Mouse (Mus musculus) embryonic facial prominence, embryonic 13.5 days (tissue): ENCODE data around the gene Sdk2. TPM values are rescaled to one million over a fixed set of nuclear protein-coding genes. Genes with fewer than 3 reads are reported as not detected.

Source experiments
- ATAC-seq: fragments of 200-750 bp; cut with Nextera tagmentation; 2 replicates; pipeline ENCODE4 v1.8.0; 2017; ENCODE audit warnings: low read depth; ENCODE audit not compliant: insufficient number of reproducible peaks, insufficient read depth, low FRiP score, low TSS enrichment
- H3K27ac ChIP-seq: fragments of 300-500 bp; sonication (generic); 2 replicates; pipeline ENCODE4 v1.5.1; 2015; ENCODE audit warnings: moderate library complexity, mild to moderate bottlenecking, inconsistent platforms
- H3K27me3 ChIP-seq: fragments of 300-500 bp; sonication (generic); 2 replicates; pipeline ENCODE4 v1.6.1; 2015; ENCODE audit warnings: mild to moderate bottlenecking, inconsistent platforms
- H3K36me3 ChIP-seq: fragments of 300-500 bp; sonication (generic); 2 replicates; pipeline ENCODE4 v1.6.1; 2015; ENCODE audit warnings: mild to moderate bottlenecking, inconsistent platforms
- H3K4me1 ChIP-seq: fragments of 300-500 bp; sonication (generic); 2 replicates; pipeline ENCODE4 v1.6.1; 2015; ENCODE audit warnings: inconsistent platforms
- H3K4me2 ChIP-seq: fragments of 300-500 bp; sonication (generic); 2 replicates; pipeline ENCODE4 v1.6.1; 2015; ENCODE audit warnings: moderate library complexity, mild to moderate bottlenecking, inconsistent platforms
- H3K4me3 ChIP-seq: fragments of 300-500 bp; sonication (generic); 2 replicates; pipeline ENCODE4 v1.5.1; 2015; ENCODE audit warnings: mild to moderate bottlenecking, inconsistent platforms
- H3K9ac ChIP-seq: fragments of 300-500 bp; sonication (generic); 2 replicates; pipeline ENCODE4 v1.6.1; 2015; ENCODE audit warnings: mild to moderate bottlenecking, inconsistent platforms
- H3K9me3 ChIP-seq: fragments of 300-500 bp; sonication (generic); 2 replicates; pipeline ENCODE4 v1.6.1; 2016; ENCODE audit warnings: inconsistent platforms
- WGBS: fragments of 180-500 bp; shearing (Covaris S2); methylation state at CpG from one replicate; pipeline ENCODE4 v1.1.7; 2015; ENCODE audit warnings: mixed read lengths; 5-methylcytosine and 5-hydroxymethylcytosine counted together
- polyA plus RNA-seq: library from polyadenylated mRNA; unstranded; fragments of >200 nt; fragmentation: Nextera tagmentation; extraction: Ambion mirVana; gene quantifications from 2 replicates; pipeline ENCODE4 v1.2.1, GENCODE M21; 2015

Sdk2 gene
- polyA plus RNA-seq, 1 experiment from 2014 or later = 3.8 TPM

GRCm38 (mm10) chr11:114016889-114017392, 49.9 kb downstream of the Sdk2 start:
- Histone ChIP-seq H3K9me3 (no peaks in the 10 kb centered on the region), H3K4me3 (no peak overlapping the region), H3K4me1 (peaks cover 44% of the 10 kb centered on the region), H3K9ac (peak overlapping the region; percentile 27; the same call in 1 of the 2 replicates), H3K4me2 (peak overlapping the region; percentile 37; the same call in 1 of the 2 replicates), H3K27me3 (peaks cover 33% of the 10 kb centered on the region), H3K27ac (no peak overlapping the region), H3K36me3 (no peaks in the 10 kb centered on the region)
- 14% methylated on average over 14 of the region's 14 CpGs for WGBS
- no peak for ATAC-seq

- H3K4me3 ChIP-seq = no peak overlapping the region
- H3K27ac ChIP-seq = no peak overlapping the region
- no peaks in the 10 kb centered on the region for H3K36me3 ChIP-seq
- no peak for ATAC-seq
- WGBS = 10% methylated on average over 15 of the region's 15 CpGs
- peak overlapping the region; percentile 27; the same call in 1 of the 2 replicates for H3K9ac ChIP-seq
- H3K4me2 ChIP-seq = peak overlapping the region; percentile 37
- peaks cover 44% of the 10 kb centered on the region for H3K4me1 ChIP-seq
- H3K9me3 ChIP-seq = no peaks in the 10 kb centered on the region
- peaks cover 34% of the 10 kb centered on the region for H3K27me3 ChIP-seq
Measured at GRCm38 (mm10) chr11:114016108-114016888, 50.5 kb downstream of the Sdk2 start.

GRCm38 (mm10) chr11:114011523-114011922, 55.3 kb downstream of the Sdk2 start:
- H3K9me3 ChIP-seq = no peaks in the 10 kb centered on the region
- no peaks in the 10 kb centered on the region for H3K36me3 ChIP-seq
- ATAC-seq = no peak
- H3K27ac ChIP-seq = no peak overlapping the region
- H3K4me2 ChIP-seq = no peak overlapping the region
- 63% methylated on average over 9 of the region's 9 CpGs for WGBS
- H3K4me1 ChIP-seq = peaks cover 23% of the 10 kb centered on the region
- no peak overlapping the region for H3K4me3 ChIP-seq
- peaks cover 3% of the 10 kb centered on the region for H3K27me3 ChIP-seq
- H3K9ac ChIP-seq = no peak overlapping the region

GRCm38 (mm10) chr11:114005879-114006278, 61.0 kb downstream of the Sdk2 start:
- no peaks in the 10 kb centered on the region for H3K27me3 ChIP-seq
- H3K36me3 ChIP-seq = no peaks in the 10 kb centered on the region
- ATAC-seq = no peak
- no peak overlapping the region for H3K9ac ChIP-seq
- H3K27ac ChIP-seq = no peak overlapping the region
- no peak overlapping the region for H3K4me3 ChIP-seq
- no peak overlapping the region for H3K4me2 ChIP-seq
- peaks cover 8% of the 10 kb centered on the region; the same call in 1 of the 2 replicates for H3K4me1 ChIP-seq
- 36% methylated on average over 12 of the region's 12 CpGs for WGBS
- H3K9me3 ChIP-seq = no peaks in the 10 kb centered on the region

- ATAC-seq = no peak
- no peak overlapping the region for H3K27ac ChIP-seq
- peaks cover 8% of the 10 kb centered on the region; the same call in 1 of the 2 replicates for H3K4me1 ChIP-seq
- H3K4me3 ChIP-seq = no peak overlapping the region
- 92% methylated on average over 7 of the region's 7 CpGs for WGBS
- H3K9me3 ChIP-seq = no peaks in the 10 kb centered on the region
- no peaks in the 10 kb centered on the region for H3K36me3 ChIP-seq
- no peak overlapping the region for H3K9ac ChIP-seq
- H3K27me3 ChIP-seq = no peaks in the 10 kb centered on the region
- no peak overlapping the region for H3K4me2 ChIP-seq
Measured at GRCm38 (mm10) chr11:114004651-114005050, 62.2 kb downstream of the Sdk2 start.

- H3K27ac ChIP-seq = no peak overlapping the region
- peaks cover 8% of the 10 kb centered on the region; the same call in 1 of the 2 replicates for H3K4me1 ChIP-seq
- H3K36me3 ChIP-seq = no peaks in the 10 kb centered on the region
- WGBS = 88% methylated on average over 3 of the region's 3 CpGs
- no peak overlapping the region for H3K4me3 ChIP-seq
- H3K9ac ChIP-seq = no peak overlapping the region
- no peak for ATAC-seq
- H3K27me3 ChIP-seq = no peaks in the 10 kb centered on the region
- H3K4me2 ChIP-seq = no peak overlapping the region
- H3K9me3 ChIP-seq = no peaks in the 10 kb centered on the region
Measured at GRCm38 (mm10) chr11:114003195-114003594, 63.7 kb downstream of the Sdk2 start.

GRCm38 (mm10) chr11:114000051-114000450, 66.8 kb downstream of the Sdk2 start:
- WGBS = 51% methylated on average over 6 of the region's 6 CpGs
- no peak overlapping the region for H3K4me2 ChIP-seq
- H3K4me3 ChIP-seq = no peak overlapping the region
- no peaks in the 10 kb centered on the region for H3K36me3 ChIP-seq
- no peak for ATAC-seq
- no peak overlapping the region for H3K27ac ChIP-seq
- H3K4me1 ChIP-seq = no peaks in the 10 kb centered on the region
- H3K27me3 ChIP-seq = no peaks in the 10 kb centered on the region
- H3K9ac ChIP-seq = no peak overlapping the region
- no peaks in the 10 kb centered on the region for H3K9me3 ChIP-seq

- H3K4me3 ChIP-seq = no peak overlapping the region
- H3K9me3 ChIP-seq = no peaks in the 10 kb centered on the region
- no peak overlapping the region for H3K9ac ChIP-seq
- no peak overlapping the region for H3K4me2 ChIP-seq
- no peaks in the 10 kb centered on the region for H3K36me3 ChIP-seq
- no peaks in the 10 kb centered on the region for H3K27me3 ChIP-seq
- no peak for ATAC-seq
- H3K4me1 ChIP-seq = no peaks in the 10 kb centered on the region
- 93% methylated on average over 3 of the region's 3 CpGs for WGBS
- H3K27ac ChIP-seq = no peak overlapping the region
Measured at GRCm38 (mm10) chr11:113998702-113999101, 68.1 kb downstream of the Sdk2 start.

- peaks cover 9% of the 10 kb centered on the region for H3K27me3 ChIP-seq
- no peak for ATAC-seq
- 93% methylated on average over 6 of the region's 6 CpGs for WGBS
Measured at GRCm38 (mm10) chr11:113993921-113994320, 72.9 kb downstream of the Sdk2 start.

GRCm38 (mm10) chr11:113992894-113993293, 74.0 kb downstream of the Sdk2 start:
- ATAC-seq = no peak
- no peak overlapping the region for H3K4me3 ChIP-seq
- H3K4me1 ChIP-seq = peaks cover 25% of the 10 kb centered on the region
- peaks cover 10% of the 10 kb centered on the region for H3K27me3 ChIP-seq
- no peak overlapping the region for H3K9ac ChIP-seq
- H3K9me3 ChIP-seq = no peaks in the 10 kb centered on the region
- H3K36me3 ChIP-seq = no peaks in the 10 kb centered on the region
- H3K4me2 ChIP-seq = no peak overlapping the region
- no peak overlapping the region for H3K27ac ChIP-seq
- 71% methylated on average over 10 of the region's 10 CpGs for WGBS

More at GRCm38 (mm10) chr11:113993921-113994320, 72.9 kb downstream of the Sdk2 start:
- Histone ChIP-seq H3K4me3 (no peak overlapping the region), H3K4me2 (no peak overlapping the region), H3K27ac (no peak overlapping the region), H3K9ac (no peak overlapping the region), H3K4me1 (peaks cover 25% of the 10 kb centered on the region), H3K9me3 (no peaks in the 10 kb centered on the region), H3K36me3 (no peaks in the 10 kb centered on the region)

GRCm38 (mm10) chr11:113991886-113992285, 75.0 kb downstream of the Sdk2 start:
- Histone ChIP-seq H3K4me1 (peaks cover 25% of the 10 kb centered on the region), H3K27ac (no peak overlapping the region), H3K36me3 (no peaks in the 10 kb centered on the region), H3K9ac (no peak overlapping the region), H3K4me3 (no peak overlapping the region), H3K4me2 (no peak overlapping the region), H3K9me3 (no peaks in the 10 kb centered on the region), H3K27me3 (peaks cover 10% of the 10 kb centered on the region)
- 50% methylated on average over 8 of the region's 8 CpGs for WGBS
- ATAC-seq = no peak

- H3K9ac ChIP-seq = 0 out of 2 replicates have a peak overlapping the region, but pooled peaks have one; percentile 27
- peak overlapping the region; percentile 38 for H3K4me3 ChIP-seq
- under 1% methylated on average over 6 of the region's 6 CpGs for WGBS
- peaks cover 10% of the 10 kb centered on the region for H3K27me3 ChIP-seq
- no peaks in the 10 kb centered on the region for H3K9me3 ChIP-seq
- ATAC-seq = peak; percentile 68
- peaks cover 35% of the 10 kb centered on the region for H3K4me1 ChIP-seq
- peak overlapping the region; percentile 73 for H3K27ac ChIP-seq
- no peaks in the 10 kb centered on the region for H3K36me3 ChIP-seq
- H3K4me2 ChIP-seq = peak overlapping the region; percentile 42
Measured at GRCm38 (mm10) chr11:113990466-113990865, 76.4 kb downstream of the Sdk2 start.
